Mouse (Mus musculus): ENCODE data around the gene Hist1h2ah. TPM values are rescaled to one million over a fixed set of nuclear protein-coding genes. Genes with fewer than 3 reads are reported as not detected.

The Hist1h2ah gene
- total RNA-seq, 2 experiments from 2014 or later, result 69.3 to 132 TPM

DNA sequence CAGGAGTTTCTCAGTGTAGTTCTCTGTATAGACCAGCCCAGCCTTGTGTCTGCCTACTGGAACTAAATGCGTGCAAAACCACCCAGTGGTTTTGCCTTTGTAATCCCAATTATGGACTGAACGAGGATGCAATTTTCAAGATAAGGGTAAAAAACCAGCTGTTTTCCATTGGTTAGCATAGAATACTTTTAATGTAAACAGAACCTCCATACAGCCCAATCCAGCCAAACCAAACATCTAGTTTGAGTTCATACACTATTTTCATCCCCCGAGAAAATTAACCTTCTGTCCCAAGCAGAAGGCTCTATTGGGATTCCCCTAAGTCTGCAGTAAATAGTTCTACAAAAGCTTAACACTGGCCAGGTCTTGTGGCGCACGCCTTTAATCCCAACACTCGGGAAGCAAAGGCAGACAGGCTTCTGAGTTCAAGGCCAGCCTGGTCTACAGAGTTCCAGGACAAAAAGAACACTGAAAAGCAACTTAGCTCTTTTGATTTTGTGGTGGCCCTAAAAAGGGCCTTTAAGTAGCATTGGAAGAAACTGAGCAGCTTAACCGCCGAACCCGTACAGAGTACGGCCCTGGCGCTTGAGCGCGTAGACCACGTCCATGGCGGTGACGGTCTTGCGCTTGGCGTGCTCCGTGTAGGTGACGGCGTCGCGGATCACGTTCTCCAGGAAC, 5.2 kb upstream of the Hist1h2ah start:
- no peak for DNase-seq
- intact Hi-C loops (cut with DNase I), result loop anchor here (5.0 to 10.0 kb wide), 4 partner anchors 1554 to 1722 kb away; partner anchors contain the start of genes Hist1h1a, Hist1h2ac, Hist1h2bb and Hist1h2bc

DNA sequence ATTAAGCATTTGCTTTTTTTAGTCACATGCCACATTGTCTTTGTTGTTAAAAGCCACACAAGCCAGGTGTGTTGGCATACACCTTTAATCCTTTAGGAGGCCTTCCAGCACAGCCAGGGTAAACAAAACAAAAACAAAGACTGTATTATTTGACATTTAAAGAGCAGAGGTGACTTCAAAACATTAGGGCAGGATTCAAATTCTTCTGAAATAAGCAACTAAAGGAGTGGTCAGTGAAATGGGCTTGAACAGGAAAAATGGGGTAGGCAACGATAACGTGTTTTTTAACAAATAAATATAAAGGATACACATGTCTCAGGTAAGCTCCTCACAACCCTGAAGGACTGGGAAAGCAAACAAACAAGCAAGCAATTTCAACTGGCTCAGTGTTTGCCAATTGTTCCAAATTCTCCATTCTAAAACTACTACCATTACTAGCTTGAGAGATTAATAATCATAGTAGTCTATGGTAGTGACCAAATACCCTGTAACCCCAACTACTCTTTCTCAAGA, 4.6 kb upstream of the Hist1h2ah start:
- intact Hi-C loops (cut with DNase I), result loop anchor here (5.0 to 10.0 kb wide), 5 partner anchors 1532 to 1722 kb away; partner anchors contain the start of genes Hist1h1a, Hist1h2ac, Hist1h2ad and Hist1h2ae
- DNase-seq, result no peak

DNA sequence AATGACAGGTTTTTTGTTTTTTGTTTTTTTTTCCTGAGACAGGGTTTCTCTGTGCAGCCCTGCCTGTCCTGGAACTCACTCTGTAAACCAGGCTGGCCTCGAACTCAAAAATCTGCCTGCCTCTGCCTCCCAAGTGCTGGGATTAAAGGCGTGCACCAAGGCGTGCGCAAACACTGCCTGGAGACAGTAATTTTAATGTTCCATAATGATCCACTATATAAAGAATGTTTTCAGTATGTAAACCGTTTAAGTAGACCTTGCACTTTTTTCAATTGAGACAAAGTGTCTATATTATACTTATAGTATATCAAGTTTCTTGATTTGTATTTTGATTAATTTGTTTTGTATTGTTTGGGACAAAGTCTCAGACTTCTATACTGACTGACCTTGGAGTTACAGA, 4.0 kb upstream of the Hist1h2ah start:
- DNase-seq, result no peak
- intact Hi-C loops (cut with DNase I), result loop anchor here (5.0 kb wide), 1 partner anchor 1533 kb away; the partner anchor contains the start of genes Hist1h2ad, Hist1h2ae, Hist1h2bf and Hist1h2bg

DNA sequence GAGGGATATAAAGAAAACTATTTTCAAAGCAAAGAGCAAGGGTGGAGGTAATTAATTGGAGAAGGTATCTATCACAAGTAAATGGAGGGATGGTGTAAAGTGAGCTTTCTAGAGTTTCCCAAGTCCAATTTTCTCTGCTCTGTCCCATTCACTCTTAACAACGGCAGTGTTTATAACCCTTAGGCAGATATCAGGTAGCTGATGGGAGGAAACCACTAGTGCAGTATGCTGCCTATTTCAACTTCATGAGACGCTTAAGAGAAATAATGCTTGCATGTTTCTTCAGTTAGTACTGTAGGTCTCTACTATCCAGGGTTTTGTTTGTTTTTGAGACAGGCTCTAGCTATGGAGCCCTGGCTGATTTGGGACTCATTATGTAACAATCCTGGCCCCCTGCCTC, 2.0 kb upstream of the Hist1h2ah start:
- intact Hi-C loops (cut with DNase I), result loop anchor here (5.0 kb wide), 1 partner anchor 1535 kb away; the partner anchor contains the start of genes Hist1h2ad, Hist1h2ae, Hist1h2bf and Hist1h2bg
- no peak for DNase-seq

DNA sequence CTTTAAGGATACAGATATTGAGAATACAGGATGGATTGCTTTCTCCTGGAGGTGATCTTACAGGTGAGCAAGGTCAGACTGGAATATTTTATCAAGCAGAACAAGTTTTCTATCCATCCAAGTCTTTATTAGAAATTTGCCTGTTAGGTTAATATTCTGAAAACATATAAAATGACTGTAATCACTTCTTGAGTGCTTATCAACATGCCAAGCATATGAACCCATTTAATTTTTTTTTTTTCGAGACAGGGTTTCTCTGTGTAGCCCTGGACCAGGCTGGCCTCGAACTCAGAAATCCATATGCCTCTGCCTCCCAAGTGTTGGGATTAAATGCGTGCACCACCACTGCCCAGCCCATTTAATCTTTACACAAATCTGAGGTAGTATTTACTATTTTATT, 1.6 kb upstream of the Hist1h2ah start:
- intact Hi-C loops (cut with DNase I), result loop anchor here (5.0 kb wide), 1 partner anchor 1535 kb away; the partner anchor contains the start of genes Hist1h2ad, Hist1h2ae, Hist1h2bf and Hist1h2bg
- no peak for DNase-seq

DNA sequence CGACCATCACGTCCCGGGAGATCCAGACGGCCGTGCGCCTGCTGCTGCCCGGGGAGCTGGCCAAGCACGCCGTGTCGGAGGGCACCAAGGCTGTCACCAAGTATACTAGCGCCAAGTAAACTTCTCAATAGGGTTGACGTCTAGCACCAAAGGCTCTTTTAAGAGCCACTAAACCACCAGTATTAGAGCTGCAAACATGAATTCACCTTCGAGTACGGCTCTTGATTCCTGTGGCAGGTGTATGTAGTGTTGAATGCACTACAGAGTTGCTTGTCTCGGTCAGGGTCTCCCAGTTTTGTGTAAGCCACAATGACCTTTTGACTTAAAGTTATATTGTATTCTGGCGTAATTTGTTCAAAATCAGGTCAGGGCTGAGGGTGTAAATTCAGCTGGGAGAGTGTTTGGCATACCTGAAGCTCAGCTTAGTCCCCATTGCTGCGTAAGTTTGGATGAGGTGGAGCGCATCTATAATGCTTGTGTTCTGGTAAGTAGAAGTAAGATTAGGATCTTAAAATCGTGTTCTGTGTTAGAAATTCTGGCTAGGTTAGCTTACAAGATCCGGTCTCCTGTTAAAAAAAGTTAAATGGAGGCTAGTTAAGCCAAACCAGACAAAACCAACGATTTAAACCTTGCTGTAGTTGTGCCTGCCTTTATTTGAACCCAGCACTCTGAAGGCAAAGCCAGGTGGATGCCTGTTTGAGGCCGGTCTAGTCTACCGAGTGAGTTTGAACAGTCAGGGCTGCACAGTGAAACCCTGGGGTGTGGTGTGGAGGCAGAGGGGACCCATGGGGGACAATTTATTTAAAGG, 985 bp upstream of the Hist1h2ah start:
- intact Hi-C loops (cut with DNase I), result loop anchor here (5.0 kb wide), 1 partner anchor 1536 kb away; the partner anchor contains the start of genes Hist1h2ad, Hist1h2ae, Hist1h2bf and Hist1h2bg
- DNase-seq, result no peak

DNA sequence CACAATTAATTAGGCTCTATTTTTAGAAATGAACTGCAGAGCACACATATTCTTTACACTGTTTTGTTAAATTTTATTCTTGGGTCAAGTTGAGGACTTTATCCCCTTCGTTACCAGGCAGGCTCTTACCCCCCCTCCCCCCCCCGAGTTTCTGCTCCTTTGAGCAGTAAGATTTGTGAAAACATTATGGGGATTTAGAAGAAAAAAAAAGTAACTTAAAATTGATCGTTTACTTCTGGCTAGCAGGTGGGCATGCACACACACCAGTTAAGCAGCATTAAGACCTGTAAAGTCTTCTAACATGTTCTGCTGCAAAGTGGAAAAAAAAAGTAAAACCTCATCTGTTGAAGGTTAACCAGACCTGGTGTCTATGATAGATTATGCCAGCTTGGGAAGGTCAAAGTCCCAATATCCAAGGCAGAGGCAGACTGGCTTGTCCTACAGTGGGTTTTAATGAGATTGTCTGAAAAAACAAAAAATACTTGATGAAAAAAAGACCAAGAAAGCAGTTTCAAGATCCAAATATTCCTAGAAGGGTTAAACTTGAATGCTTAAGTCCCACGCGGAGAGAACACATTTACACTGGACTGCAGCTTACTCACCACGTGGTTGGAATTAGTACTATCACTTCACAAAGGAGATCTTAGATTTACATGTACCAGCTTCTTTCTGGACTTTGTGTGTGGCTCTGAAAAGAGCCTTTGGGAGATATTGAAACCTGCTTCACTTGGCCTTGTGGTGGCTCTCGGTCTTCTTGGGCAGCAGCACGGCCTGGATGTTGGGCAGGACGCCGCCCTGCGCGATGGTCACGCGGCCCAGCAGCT, 713 bp downstream of the Hist1h2ah start:
- no peak for DNase-seq
- intact Hi-C loops (cut with DNase I), result loop anchor here (5.0 kb wide), 1 partner anchor 1538 kb away; the partner anchor contains the start of genes Hist1h2ad, Hist1h2ae, Hist1h2bf and Hist1h2bg

DNA sequence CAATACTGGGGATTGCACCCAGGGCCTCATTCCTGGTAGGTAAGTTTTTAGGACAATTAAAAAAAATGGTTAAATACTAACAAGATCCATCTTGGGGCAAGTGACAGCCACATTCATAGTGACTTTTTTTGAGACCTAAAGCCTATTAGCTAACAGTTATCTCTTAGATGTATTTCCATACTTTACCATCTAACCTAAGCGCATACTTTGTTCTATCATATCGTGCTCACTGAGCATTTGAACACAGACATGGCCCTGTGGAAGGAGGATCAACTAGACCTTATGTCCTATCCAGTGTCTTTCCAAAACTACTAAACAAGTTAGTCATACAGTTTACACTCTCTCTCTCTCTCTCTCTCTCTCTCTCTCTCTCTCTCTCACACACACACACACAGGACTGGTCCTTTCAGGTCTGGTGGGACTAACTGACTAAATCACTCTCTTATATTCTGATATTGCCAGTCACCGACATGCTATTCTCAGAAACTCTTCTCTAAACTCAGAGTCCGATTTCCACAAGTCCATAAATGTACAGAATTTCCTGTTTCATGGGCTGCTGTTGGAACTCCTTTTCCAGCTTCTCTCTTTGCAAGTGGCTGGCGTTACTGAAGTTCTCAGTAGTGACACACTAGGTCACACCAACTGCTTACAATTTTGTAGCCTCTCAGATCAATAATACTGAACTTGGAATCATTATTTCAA, 1.5 kb downstream of the Hist1h2ah start:
- DNase-seq, result no peak
- intact Hi-C loops (cut with DNase I), result no loop called here

DNA sequence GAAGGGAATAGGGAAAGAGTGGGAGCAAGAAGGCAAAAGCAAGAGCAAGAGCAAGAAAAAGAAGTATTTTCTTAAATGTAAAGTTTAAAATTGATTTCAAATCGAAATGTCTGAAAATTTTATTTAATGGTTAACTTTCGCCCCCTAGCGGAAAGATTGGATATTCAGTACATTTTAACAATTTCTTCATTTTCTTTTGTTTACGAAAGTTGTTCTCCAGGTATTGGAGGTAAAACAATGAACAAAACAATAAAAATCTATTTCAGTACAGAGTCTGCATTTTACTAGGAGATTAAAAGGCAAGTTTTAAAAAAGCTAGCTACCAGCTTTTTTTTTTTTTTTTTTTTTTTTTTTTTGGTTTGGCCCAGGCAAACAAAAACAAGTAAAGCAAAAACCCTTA, 4.9 kb downstream of the Hist1h2ah start:
- intact Hi-C loops (cut with DNase I), result no loop called here
- no peak for DNase-seq

DNA sequence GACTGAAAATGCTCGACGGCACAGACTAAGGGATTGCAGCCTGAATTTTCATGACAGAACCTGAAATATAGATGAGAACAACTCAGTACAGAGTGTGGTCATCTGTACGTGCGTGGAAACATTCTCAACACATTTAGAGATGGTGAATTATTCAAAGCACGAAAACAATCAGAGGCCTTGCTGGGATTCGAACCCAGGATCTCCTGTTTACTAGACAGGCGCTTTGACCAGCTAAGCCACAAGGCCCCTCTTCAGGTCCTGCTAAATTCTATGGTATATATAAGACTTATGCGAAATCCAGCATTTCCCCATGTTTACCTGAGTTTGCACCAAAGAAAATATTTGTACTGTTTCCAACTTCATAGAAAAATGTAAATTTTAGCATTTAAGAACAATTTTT, 5.4 kb downstream of the Hist1h2ah start:
- DNase-seq, result no peak
- intact Hi-C loops (cut with DNase I), result loop anchor here (1.0 to 10.0 kb wide), 4 partner anchors 56 to 1487 kb away; partner anchors contain the start of gene Zkscan3

DNA sequence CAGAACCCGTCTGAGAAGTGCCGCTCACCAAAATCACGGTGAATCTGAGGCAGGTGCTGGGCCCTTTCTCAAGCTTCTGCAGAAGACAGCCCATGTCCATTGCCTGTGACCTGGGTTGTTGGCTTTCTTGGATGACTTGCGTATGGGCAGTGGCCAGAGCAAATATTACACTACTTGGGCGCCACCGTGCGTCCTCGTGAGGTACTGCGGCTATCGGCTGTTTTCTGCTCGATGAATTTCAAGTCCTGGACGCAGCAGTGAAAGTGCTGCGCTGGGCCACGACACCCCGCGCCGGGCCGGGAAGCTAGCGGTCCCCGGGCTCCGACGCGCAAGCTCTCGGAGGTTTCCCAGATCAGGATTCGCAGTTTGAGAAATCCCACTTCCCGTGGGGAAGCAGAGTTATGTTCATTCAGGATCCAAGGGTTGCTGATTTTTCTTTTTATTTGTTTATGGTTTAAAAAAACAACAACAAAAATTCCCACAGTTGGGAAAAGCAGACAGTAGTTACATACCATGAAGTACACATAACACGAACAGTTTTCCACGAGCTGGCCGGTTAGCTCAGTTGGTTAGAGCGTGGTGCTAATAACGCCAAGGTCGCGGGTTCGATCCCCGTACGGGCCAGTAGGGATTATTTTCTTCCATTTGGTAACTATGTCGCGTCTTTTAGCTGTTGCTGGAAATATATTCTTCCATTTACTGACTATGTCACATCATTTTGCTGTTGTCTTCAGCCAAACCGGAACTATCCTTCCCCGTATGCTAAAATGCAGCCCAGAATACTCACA, 6.5 kb downstream of the Hist1h2ah start:
- peak; percentile 94 to 96 for DNase-seq
- intact Hi-C loops (cut with DNase I), result loop anchor here (1.0 to 10.0 kb wide), 4 partner anchors 55 to 1488 kb away; partner anchors contain the start of gene Zkscan3

DNA sequence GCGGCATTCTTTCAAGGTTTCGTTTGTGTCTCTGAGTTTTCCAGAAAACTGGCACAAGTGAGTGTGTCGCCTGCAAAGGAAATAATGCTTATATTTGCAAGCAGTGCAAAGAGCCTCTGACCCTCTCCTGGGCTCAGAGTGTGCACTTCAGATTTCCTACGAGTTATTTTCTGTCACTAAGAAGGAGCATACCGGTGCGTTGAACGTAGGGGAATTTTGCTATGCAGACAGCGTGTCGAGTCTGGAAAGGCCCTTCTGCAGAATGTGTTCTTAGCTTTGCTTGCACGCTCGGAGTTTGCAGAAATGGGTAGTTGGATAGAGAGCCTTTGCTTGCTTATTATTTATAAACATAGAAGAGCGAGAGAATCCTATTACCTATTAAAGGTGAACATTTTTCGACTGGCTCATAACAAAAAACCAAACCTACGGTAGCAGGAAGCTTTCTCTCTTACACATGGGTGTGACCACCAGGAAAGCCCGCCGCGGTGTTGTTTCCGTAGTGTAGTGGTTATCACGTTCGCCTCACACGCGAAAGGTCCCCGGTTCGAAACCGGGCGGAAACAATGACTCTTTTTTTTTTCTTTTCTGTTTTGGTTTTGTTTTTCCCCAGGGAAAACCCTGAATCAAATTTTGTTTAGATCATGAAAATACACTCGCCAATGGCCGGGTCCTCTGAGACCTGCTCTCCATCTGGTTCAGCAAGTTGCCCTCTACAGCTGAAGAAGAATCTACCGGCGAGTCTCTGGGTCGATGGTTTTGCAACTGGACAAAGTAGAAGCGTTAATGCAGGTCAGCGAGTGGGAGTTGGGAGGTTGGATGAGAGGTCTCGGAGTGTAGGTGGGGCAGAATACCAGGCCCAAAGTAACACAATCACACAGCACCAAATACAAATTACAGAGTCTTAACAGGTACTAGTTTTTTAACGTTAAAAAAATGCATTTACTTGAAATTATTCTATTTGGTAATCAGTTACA, 9.0 kb downstream of the Hist1h2ah start:
- DNase-seq, result peak; percentile 85 to 91
- intact Hi-C loops (cut with DNase I), result loop anchor here (5.0 to 10.0 kb wide), 3 partner anchors 314 to 1491 kb away; partner anchors contain the start of gene Zkscan3

DNA sequence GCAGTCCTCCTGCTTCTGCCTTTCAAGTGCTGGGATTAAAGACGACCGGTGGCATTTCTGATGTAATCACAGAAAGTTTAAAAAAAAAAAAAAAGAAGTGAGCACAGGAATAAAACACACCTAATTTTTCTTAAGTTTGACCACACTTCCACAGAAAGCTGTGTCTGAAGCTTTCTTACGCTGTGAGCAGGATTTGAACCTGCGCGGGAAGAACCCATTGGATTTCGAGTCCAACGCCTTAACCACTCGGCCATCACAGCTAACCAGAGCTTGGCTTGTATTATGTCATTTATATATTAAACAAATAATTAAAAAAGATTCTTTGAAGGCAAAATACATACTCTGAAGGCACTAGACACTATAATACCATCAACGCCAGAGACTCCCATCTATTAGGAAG, 13.1 kb downstream of the Hist1h2ah start:
- DNase-seq, result peak; percentile 78 to 87
- intact Hi-C loops (cut with DNase I), result loop anchor here (5.0 to 10.0 kb wide), 2 partner anchors 617 to 1430 kb away; partner anchors contain the start of gene Zkscan3

DNA sequence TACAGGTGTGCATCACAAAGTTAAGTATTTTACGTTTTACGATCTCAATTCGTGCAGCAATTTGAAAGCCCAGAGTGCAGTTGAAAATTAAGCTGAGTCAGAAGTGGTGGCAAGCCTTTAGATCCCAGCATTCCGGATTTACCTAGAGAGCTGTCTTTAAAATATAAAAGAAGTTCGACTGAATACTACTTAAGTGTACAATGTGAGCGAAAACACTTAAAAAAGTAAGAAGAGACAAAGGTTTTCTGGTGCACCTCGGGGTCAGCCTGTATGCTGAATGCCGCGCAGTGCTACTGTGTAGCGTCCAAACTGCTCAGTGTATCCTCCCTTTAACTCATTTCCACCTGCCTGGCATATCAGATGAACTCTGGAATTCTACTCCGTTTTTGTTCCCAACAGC, 13.8 kb downstream of the Hist1h2ah start:
- intact Hi-C loops (cut with DNase I), result loop anchor here (5.0 to 10.0 kb wide), 2 partner anchors 617 to 1431 kb away; partner anchors contain the start of gene Zkscan3
- DNase-seq, result no peak

DNA sequence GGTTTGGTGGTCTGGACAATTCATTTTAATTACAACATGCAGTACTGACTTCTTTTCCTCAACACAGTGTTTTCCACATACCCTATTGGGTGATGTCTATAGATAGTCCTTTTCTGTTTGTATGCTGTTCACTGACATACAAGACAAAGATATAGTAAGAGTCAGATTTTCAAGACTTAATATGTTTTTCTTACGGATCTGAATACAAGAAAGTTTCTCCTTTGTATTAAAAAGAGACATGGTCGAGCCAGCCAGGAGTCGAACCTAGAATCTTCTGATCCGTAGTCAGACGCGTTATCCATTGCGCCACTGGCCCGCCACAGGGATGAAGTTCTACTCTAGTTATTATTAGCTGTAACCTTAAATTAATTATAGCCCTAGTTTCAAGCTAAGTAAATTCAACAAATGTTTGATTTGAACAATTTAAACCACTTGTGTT, 14.4 kb downstream of the Hist1h2ah start:
- intact Hi-C loops (cut with DNase I), result loop anchor here (5.0 to 10.0 kb wide), 2 partner anchors 616 to 1431 kb away; partner anchors contain the start of gene Zkscan3
- peak; percentile 66 to 78 for DNase-seq

Measured in heart, postnatal 14 days (tissue).